Mouse (Mus musculus) bone marrow, adult 2 months (tissue): ENCODE measurements around the gene Btn1a1. TPM values are rescaled to one million over a fixed set of nuclear protein-coding genes. Genes with fewer than 3 reads are reported as not detected.

ENCODE experiments used
- H3K27ac ChIP-seq: fragments of 200-500 bp; 2 replicates; pipeline ENCODE4 v1.5.1; 2012; ENCODE audit warnings: low read depth, mild to moderate bottlenecking, control low read depth, inconsistent platforms, low read length; ENCODE audit not compliant: control insufficient read depth, poor library complexity, insufficient read depth
- H3K4me1 ChIP-seq: fragments of 200-500 bp; 2 replicates; pipeline ENCODE4 v1.6.1; 2011; ENCODE audit warnings: low read length; ENCODE audit not compliant: control insufficient read depth, insufficient read depth
- H3K4me3 ChIP-seq: fragments of 200-500 bp; replicated peaks from 2 replicates; pipeline ENCODE3; 2011; ENCODE audit warnings: mild to moderate bottlenecking, low read depth, low read length, control low read depth; ENCODE audit not compliant: control insufficient read depth
- CTCF ChIP-seq: fragments of 200-500 bp; IDR thresholded peaks from 2 replicates; pipeline ENCODE4 v1.5.1; 2011; ENCODE audit warnings: low read length, control low read depth; ENCODE audit not compliant: control insufficient read depth, insufficient read depth
- POLR2A ChIP-seq: fragments of 200-500 bp; IDR thresholded peaks from 2 replicates; pipeline ENCODE4 v1.6.1; 2011; ENCODE audit warnings: low read depth, mild to moderate bottlenecking, control low read depth, low read length, borderline replicate concordance; ENCODE audit not compliant: control insufficient read depth
- WGBS: fragments of 180-500 bp; shearing (Covaris S2); methylation state at CpG from one replicate; pipeline ENCODE4 v1.1.7; 2018; 5-methylcytosine and 5-hydroxymethylcytosine counted together
- polyA plus RNA-seq: library from polyadenylated mRNA; stranded (reverse); fragments of >200 nt; gene quantifications from 2 replicates; pipeline ENCODE4 v1.2.4, GENCODE M21; 2011; ENCODE audit warnings: low replicate concordance; ENCODE audit not compliant: missing spikeins, insufficient read depth, insufficient read length

Btn1a1 gene
- polyA plus RNA-seq, 1 experiment: 0.87 TPM

DNA sequence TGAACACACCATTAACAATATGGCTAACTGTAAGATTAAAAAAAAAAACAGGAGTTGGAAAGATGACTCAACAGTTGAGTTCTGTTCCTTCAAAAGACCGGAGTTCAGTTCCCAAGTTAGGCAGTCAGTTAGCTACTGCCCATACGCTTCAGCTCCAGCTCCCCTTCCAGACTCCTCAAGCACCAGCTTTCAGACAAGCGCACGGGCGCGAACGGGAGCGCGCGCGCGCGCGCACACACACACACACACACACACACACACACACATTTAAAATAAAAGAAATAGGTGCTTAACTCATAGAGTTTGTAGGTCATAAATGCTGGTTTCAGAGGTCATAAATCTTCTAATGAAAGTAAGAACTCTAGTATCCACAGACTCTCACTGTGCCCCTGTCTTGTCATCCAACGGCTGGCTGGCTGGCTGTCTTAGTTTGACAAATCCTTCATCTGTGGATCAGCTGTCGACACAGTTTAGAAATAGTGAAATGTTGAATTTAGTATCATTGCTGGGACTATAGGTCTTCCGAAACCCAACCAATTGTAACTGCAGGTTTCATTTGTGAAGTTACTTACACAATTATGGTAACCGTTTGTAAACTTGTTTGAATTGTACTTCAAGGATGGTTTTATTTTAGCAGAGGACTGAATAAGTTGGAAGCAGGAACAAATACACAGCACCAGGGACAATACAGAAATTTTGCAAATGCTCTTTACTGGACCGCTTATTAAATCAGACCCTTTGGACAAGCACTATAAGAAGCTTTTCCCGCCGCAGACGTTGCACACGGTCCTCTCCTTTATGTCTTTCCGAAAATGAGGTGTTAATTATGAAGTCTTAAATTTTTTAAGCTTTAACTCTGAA lies 16.2 kb downstream of the Btn1a1 start:
- TF ChIP-seq CTCF: no peak
- TF ChIP-seq POLR2A: no peak
- H3K27ac ChIP-seq: peak overlapping the region; percentile 45; the same call in 1 of the 2 replicates
- no peaks in the 10 kb centered on the region for H3K4me1 ChIP-seq
- WGBS: 1% methylated on average over 24 of the region's 24 CpGs
- H3K4me3 ChIP-seq: peak overlapping the region; percentile 71

DNA sequence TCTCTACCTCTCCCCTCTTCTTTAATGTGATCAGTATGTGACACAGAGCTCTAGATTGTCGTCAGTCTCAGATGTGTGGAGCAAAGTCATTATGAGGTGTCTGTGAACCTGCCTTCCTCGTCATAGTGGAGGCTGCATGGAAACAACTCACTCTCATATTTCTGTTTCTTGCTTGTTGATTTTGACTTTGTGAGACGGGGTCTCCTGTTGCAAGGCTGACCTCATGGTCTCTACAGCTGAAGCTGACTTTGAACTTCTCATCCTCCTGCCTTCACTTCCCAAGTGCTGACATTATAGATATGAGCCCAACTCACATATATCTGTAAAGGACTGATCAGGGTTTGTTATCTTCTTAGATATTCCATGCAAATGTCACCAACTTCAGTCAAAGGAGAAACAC lies 16.9 kb downstream of the Btn1a1 start:
- no peak overlapping the region for H3K27ac ChIP-seq
- no peaks in the 10 kb centered on the region for H3K4me1 ChIP-seq
- no peak for TF ChIP-seq CTCF
- TF ChIP-seq POLR2A: no peak
- H3K4me3 ChIP-seq: no peak overlapping the region
- WGBS: 61% methylated on average over 3 of the region's 3 CpGs

DNA sequence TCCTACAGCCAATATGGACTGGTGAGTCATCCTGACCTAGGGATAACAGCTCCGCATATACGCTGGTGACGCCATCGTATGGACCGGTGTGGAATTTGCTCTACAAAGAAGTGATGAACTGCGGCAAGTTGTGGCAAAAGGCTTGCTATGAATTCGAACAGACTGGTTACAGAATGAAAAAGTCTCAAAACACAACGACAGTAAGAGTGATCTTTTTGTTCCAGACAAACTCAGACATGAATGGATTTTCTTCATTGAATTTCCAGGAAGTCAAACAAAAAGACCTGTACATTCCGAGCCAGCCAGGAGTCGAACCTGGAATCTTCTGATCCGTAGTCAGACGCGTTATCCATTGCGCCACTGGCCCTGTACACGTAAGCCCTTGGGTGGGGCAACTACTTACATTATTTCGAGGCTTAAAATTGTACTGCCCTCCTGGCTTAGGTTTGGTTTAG lies 19.2 kb downstream of the Btn1a1 start:
- no peak for TF ChIP-seq POLR2A
- no peak for TF ChIP-seq CTCF
- no peaks in the 10 kb centered on the region for H3K4me1 ChIP-seq
- H3K4me3 ChIP-seq: peak overlapping the region; percentile 77
- WGBS: 0% methylated on average over 16 of the region's 16 CpGs
- H3K27ac ChIP-seq: no peak overlapping the region; the same call in 1 of the 2 replicates

DNA sequence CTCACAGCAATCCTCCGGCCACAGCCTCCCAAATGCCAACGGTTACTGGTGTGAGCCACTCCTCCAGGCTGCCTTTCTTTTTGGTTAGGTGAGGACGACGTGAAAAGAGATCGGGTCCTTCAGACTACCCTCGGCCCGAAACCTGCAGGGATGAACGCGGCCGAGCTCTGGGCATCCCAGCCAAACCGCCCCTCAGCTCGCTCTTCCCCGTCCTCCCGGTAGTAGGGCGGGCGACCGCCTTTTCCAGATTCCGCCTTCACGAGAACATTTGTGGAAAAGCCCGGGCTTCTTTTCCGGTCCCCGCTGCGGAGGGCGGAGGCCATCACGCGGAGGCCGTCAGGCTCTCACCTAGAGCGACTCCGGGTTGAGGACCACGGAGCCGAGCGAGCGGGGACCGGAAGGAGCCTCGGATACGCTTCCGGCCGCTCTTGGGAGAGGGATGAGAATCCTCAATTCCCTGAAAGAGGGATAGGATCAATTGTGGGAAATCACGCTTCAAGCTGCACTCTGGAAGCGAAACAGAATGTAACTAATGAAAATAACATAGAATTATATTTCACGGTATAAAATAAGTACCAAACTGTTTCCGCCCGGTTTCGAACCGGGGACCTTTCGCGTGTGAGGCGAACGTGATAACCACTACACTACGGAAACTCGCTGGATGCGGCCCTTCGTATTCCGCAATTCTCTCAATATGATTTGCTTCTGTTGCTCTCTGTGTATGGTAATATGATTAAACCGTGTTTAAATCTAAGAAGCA lies 20.0 kb downstream of the Btn1a1 start:
- under 1% methylated on average over 55 of the region's 55 CpGs for WGBS

DNA sequence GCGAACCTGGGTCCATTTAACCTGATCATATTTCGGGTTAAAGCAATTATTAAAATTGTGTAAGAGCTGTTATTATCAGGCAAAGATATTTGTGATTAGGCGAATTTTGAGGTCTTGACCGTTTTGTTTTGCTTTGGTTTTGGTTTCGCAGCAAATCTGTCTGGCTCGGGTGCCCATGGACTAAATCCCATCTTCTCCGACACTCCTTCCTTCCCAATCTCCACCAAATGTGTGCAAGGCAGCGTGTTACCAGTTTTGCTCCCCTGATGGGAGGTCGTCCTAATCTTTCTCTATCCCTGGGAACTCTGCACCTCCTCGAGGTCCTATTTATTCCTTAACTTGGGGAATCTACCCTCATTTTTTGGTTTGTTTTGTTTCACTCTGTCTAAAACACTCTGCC lies 20.5 kb downstream of the Btn1a1 start:
- WGBS: 17% methylated on average over 10 of the region's 10 CpGs
- H3K4me1 ChIP-seq: no peaks in the 10 kb centered on the region
- peak overlapping the region; percentile 84 for H3K4me3 ChIP-seq
- H3K27ac ChIP-seq: peak overlapping the region; percentile 93
- TF ChIP-seq POLR2A (no peak), CTCF (no peak)

More for the DNA sequence above, 20.0 kb downstream of the Btn1a1 start:
- Histone ChIP-seq H3K4me3 (peak overlapping the region; percentile 84), H3K4me1 (no peaks in the 10 kb centered on the region), H3K27ac (peak overlapping the region; percentile 93)
- TF ChIP-seq POLR2A: peak; percentile 35; the same call in 1 of the 2 replicates
- TF ChIP-seq CTCF: no peak

DNA sequence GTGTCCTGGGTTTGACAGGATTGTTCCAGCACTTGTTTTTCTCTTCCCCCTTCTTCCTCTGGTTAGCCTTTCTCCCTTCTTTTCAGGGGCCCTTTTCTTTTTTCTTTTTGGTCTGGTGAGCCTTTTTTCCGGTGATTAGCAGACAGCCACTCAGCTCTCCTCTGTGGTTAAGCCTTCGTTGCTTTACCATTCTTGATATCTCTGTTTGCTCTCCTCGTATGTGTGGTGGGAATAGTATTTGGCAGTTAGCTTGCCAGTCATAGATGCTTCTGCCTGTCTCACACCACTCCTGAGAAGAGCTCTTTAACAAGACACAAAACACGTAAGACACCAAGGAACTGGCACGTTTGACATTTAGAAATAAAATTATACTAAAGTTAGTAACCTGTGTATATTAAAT lies 21.2 kb downstream of the Btn1a1 start:
- Histone ChIP-seq H3K4me3 (no peak overlapping the region), H3K27ac (no peak overlapping the region), H3K4me1 (no peaks in the 10 kb centered on the region)
- 61% methylated on average over 5 of the region's 5 CpGs for WGBS
- TF ChIP-seq CTCF (no peak), POLR2A (no peak)

DNA sequence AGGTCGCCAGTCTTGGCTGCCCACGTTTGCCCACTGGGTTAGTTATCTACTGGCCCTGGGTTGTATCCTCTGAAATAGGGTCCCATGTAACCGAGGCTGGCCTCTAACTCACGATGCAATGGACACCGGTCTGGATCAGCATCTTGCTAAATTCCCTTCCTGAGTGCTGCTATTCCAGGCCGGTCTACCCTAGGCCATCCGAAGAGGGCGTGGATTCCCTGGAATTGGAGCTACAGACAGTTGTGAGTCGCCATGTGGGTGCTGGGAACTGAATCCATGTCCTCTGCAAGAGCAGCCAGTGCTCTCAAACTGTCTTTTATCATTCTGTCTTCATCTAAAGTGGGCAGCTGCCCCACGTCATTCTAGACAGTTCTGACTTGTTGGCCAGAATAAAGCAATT lies 25.8 kb downstream of the Btn1a1 start:
- no peak overlapping the region for H3K4me3 ChIP-seq
- H3K4me1 ChIP-seq: no peaks in the 10 kb centered on the region
- TF ChIP-seq POLR2A (no peak), CTCF (no peak)
- WGBS: 84% methylated on average over 10 of the region's 10 CpGs
- no peak overlapping the region for H3K27ac ChIP-seq

DNA sequence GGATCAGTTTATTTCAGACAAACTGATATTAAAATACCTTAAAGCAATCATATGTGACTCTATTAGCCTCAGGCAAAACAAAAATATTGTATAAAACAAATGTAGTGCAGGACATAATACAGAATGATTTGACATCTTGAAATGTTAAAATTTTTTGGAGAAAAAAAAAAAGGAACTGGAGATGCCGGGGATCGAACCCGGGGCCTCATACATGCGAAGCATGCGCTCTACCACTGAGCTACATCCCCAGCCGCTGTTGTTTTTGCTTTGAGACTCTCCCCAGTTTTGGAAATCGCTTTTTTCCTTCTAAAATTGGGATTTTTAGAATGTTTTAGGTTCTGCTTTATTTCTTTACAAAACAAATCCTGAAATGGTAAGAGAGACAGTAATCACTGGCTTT lies 27.2 kb downstream of the Btn1a1 start:
- H3K27ac ChIP-seq: no peak overlapping the region
- no peaks in the 10 kb centered on the region; the same call in 1 of the 2 replicates for H3K4me1 ChIP-seq
- 1% methylated on average over 7 of the region's 7 CpGs for WGBS
- TF ChIP-seq CTCF: no peak
- no peak for TF ChIP-seq POLR2A
- H3K4me3 ChIP-seq: no peak overlapping the region
